Mouse (Mus musculus): ENCODE measurements at regions not wholly inside any gene's neighbourhood (a gene's known extent, or its start where the extent isn't known, plus 50 kb on each side); places are given as distances from the start of the nearest gene placed in this dataset.

GRCm38 (mm10) chr8:89415287-89415686 lies 371.3 kb upstream of the Sall1 start:
- no peak for DNase-seq (ENCODE audit: low spot score)

GRCm38 (mm10) chr8:89412500-89412899 lies 368.5 kb upstream of the Sall1 start:
- no peak for DNase-seq (ENCODE audit: low spot score)

GRCm38 (mm10) chr8:89412046-89412445 lies 368.1 kb upstream of the Sall1 start:
- DNase-seq (ENCODE audit: low spot score): no peak

- no peak for DNase-seq (ENCODE audit: low spot score)
These were observed 362.7 kb upstream of the Sall1 start for GRCm38 (mm10) chr8:89406688-89407087.

GRCm38 (mm10) chr8:89404287-89404686 lies 360.3 kb upstream of the Sall1 start:
- no peak for DNase-seq (ENCODE audit: low spot score)

DNA sequence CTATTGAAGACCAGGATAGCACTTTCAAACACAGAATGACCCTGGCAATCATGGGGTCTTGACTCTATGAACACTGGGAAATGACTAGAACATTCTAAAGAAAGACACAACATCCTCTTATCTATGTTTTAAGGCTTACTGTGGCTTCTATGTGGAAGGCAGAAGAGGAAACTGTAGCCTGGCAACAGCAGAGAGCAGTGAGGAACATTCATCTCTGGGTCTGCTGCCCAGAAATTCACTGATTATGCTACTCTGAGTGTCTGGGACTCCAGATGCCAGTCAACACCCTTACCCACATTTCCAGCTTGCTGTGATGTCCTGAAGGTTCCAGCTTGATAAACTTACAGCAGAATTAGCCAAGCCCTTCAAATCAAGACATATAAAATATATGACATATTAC lies 352.7 kb upstream of the Sall1 start:
- no peak for DNase-seq (ENCODE audit: low spot score)

DNA sequence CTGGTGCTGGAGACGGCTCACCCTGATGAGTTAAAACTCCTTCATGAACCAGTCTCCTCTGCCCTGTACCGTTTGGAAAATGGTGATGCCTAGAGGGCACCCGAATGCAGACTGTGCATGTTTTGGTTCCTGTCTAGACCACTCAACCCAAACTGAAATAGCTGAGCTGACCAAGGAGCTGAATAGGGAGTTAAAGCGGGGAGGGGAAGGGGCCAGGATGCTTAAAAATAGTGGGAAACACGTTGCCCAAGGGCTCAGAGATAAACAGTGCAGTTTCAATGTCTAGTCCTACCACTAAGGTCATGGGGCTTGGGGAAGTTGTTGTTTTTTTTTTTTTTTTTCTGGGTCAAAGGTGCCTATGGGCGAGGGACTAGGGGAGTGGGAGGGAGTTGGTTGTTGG lies 348.8 kb upstream of the Sall1 start:
- no peak for DNase-seq (ENCODE audit: low spot score)

- no peak for DNase-seq (ENCODE audit: low spot score)
These were observed 344.8 kb upstream of the Sall1 start for GRCm38 (mm10) chr8:89388761-89389160.

DNA sequence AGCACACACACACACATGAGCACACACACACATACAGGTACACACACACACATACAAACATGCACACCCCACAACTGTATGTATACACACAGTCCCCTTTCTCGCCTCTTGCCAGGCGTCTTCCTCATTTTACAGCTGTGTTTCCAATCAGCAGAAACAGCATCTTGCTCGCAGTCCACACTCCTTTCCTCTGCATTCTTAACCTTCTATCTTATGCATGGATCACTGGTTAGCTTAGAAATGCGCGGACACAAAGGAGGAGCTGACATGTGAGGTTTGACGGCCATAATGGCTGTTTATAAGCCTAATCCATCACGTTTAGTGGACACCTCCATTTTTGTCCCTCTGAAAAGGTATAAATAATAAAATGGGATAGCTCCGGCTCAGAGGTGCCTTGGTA lies 343.3 kb upstream of the Sall1 start:
- no peak for DNase-seq (ENCODE audit: low spot score)

DNA sequence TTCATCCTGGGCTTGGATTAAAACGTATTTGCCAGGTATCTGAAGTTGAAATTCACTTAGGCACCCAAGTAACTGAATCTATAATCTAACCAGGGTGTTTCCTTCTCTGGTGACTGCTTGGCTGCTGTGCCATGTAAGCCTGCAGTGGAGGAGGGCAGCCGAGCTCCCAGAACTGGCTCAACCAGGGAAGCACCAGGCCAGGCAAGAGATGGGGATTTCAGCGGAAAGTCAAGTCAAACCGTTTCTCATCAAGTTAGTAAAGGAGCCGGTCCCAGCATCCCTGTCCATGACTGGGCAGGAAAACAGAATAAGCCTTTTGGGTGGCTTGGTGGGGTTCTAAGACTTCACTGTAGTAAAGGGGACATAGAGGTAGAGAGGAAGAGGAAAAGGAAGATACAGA lies 341.1 kb upstream of the Sall1 start:
- DNase-seq (ENCODE audit: low spot score): no peak

GRCm38 (mm10) chr8:89383781-89384180 lies 339.8 kb upstream of the Sall1 start:
- DNase-seq (ENCODE audit: low spot score): no peak

DNA sequence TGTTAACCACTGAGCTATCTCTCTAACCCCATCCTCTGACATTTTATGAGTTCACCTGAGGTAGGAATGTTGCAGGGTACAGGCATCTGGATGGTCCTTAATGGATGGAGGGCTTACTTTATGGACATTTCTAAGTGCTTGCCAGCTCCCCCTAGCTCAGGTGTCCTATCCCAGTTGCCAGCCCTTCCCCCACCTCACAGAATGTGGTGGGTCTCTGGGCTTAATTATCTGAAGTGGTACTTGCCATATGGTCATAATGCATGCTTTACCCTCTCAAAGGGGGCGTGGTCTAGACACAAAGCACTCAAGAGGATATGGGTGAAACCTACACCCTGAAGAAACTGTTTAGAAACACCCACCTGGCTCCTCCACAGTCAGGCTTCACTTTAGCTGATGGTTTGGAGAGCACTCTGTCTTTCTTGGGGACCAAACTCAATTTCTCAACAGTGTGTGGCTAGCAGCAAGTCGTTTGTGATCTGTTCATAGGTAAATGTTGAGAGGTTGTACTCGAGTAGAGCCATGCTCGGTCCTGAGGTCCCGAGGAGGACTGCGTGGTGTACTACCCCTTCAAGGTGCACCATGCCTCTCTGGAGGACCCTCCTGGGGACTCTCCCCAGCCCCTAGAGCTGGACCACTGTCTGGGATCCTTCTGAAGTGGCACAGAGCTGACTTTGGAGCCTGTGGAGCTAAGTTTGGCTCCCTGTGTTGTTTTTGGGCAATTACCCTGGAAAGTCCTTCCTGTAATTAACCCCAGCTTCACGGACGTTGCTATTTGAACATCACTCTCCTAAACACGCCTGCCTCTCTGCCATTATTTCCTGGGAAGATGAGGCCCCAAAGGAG lies 338.8 kb upstream of the Sall1 start:
- DNase-seq (ENCODE audit: low spot score): no peak

DNA sequence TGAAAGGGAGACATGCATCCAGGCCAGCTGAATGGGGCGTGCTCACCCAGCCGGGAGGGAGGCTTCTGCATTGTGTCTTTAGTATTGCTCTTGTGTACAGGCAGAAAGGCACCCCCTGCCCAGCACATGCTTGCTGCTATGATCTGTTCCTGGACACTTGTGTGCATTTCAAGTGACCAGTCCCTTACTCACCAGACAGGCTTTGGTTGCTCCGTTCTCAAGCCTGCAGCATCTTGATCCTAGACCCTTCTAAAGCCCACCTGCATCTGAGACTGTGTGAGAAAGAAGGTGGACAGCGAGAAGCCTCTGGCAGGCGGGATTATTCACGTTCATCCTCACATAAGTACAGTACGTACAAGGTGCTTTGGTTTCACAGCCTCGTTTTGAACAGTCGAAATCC lies 336.5 kb upstream of the Sall1 start:
- DNase-seq (ENCODE audit: low spot score): no peak

- no peak for DNase-seq (ENCODE audit: low spot score)
These were observed 328.8 kb upstream of the Sall1 start for GRCm38 (mm10) chr8:89372761-89373160.

- DNase-seq (ENCODE audit: low spot score): no peak
These were observed 327.8 kb upstream of the Sall1 start for GRCm38 (mm10) chr8:89371773-89372132.

GRCm38 (mm10) chr8:89370816-89371772 lies 327.1 kb upstream of the Sall1 start:
- DNase-seq (ENCODE audit: low spot score): no peak

DNA sequence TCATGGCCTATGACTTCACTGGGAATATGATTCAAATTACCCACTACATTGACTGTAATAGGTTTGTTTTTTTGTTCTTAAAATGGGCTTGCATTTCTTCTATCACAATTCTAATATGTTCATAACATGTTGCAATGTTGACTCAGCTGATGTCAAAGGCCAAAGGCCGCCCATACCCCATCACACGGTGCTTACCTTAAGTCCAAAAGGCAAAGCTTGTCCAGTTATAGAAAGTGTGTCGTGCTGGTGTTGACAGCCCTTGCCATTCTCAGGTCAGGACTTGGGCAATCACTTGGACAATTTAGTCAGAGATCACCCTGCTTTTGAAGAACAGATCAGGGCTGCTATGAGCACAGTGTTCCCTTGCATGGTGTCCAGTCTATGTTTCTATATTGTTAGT lies 321.5 kb upstream of the Sall1 start:
- no peak for DNase-seq (ENCODE audit: low spot score)

DNA sequence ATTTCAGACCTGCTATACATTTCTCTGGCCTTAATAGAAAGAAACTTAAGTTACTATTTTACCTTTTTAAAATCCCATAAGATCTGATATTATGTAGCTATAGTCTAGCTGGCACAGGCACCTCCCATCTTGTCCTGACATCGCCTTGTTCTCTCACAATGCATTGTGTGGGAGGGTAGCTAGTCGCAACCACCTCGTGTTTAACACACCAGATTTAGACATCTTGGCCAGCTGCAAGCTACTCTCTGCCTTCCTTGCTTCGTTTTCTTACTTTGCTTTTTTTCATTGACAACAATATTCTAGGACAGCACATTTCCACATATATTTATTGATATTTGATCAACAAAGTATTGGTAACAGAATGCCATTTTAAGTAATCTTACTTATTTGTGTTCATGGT lies 314.4 kb upstream of the Sall1 start:
- DNase-seq (ENCODE audit: low spot score): no peak

DNA sequence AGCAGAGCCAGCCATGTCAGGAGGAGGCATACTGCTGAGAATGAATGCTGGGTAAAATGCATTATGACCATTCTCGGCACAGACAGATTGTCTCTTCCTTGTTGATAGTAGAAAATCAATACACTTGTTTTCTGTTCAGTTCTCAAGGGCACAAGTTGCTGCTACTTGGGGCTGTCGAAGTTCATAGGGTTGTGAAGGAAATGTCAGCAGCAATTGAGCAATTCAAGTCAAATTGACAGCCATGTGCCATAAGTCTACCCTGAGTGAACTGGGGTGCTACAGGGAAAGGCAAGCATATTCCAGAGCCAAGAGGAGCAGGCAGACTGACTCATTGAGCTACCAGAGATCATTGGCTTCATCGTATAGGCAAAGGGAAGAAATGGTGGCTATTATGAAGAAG lies 301.6 kb upstream of the Sall1 start:
- no peak for DNase-seq (ENCODE audit: low spot score)

GRCm38 (mm10) chr8:89341686-89342085 lies 297.7 kb upstream of the Sall1 start:
- no peak for DNase-seq (ENCODE audit: low spot score)

DNA sequence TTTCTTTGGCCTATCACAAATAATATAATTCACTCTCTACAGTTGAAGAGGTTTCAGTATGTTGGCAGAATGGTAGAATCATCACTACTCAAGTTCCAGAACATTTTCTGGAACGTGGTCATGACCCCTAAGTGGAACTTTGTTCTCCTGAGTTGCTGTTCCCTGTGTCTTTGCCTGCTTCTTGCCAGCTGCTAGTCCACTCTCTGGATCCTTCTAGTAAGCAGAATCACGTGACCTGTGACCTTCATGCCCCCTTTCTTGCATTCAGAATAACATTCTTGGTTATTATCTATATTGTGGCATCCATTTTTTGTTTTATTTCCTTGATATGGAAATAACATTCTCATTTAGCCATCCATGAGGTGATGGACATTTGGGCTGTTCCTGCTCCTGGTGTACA lies 291.5 kb upstream of the Sall1 start:
- DNase-seq (ENCODE audit: low spot score): no peak

DNA sequence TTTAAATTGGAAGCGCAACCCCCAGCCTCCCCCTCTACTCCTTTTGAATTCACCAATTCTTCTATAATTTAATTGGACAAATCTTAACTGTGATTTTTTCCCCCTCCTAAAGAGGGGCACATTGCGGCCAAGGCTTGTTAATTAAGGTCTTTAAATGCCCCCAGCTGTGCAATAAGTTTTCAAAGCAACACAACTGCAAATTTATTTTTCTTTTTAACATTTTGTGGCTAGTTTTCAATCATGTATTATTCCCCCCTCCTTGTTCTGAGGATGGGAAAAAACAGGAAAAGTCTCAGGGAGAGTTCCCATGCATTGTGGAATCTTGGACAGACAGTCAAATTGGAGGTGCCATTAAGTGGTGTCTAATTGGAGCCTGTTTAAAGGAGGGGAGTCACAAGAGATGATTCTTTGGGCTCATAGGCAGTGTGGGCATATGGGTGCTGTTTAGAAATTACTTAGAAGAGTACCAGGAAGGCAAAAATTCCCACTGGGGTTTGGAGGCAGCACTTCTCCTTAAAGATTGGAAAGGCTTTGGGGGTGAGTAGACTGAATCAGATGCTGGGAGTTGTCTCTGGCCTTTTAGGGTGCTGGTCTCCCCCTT lies 281.9 kb upstream of the Sall1 start:
- no peak for DNase-seq (ENCODE audit: low spot score)

DNA sequence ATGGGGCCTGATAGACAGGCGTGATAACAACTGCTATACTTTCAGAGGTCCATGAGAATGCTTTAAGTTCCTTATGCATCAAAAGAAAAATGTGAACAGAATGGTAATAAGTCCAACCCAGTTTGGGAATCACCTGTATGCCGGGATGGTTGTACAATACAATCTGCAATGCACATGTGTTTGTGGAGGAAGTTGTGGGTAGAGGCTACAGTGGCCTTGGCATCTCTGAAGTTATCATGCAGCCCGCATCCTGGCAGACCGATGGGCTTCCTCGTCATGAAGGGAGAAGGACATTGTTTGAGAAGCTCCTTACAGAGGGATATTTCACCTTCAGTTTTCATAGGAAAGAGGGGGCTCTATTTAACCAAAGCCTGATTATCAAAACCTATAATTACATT lies 281.3 kb upstream of the Sall1 start:
- no peak for DNase-seq (ENCODE audit: low spot score)

All from urinary bladder, postnatal 25 days (tissue).